Mouse (Mus musculus): ENCODE data around the gene Slc39a11.

Slc39a11 gene

GRCm38 (mm10) chr11:113541073-113541472 lies 108.8 kb downstream of the Slc39a11 start:
- DNase-seq (ENCODE audit: low spot score), result no peak

GRCm38 (mm10) chr11:113539502-113540209 lies 110.2 kb downstream of the Slc39a11 start:
- no peak for DNase-seq (ENCODE audit: low spot score)

DNA sequence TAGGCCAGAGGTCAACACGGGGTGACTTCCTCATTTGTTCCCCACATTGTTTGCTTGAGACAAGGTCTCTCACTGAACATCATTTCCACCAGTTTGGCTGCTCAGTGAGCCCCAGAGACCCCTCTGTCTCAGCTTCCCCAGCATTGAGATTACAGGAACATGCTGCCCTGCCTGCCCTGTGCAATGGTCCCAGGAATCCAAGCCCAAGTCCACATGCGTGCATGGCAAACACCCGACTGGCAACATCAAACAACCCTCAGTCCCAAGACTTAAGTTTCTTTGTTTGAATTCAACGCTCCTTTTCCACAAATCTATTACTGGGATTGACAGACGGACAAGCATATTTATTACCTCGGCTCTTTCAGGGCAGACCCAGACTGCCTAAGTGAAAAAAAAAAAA lies 110.8 kb downstream of the Slc39a11 start:
- no peak for DNase-seq (ENCODE audit: low spot score)

- DNase-seq (ENCODE audit: low spot score), result no peak
Observed at GRCm38 (mm10) chr11:113538406-113538917, 111.4 kb downstream of the Slc39a11 start.

GRCm38 (mm10) chr11:113537715-113538114 lies 112.2 kb downstream of the Slc39a11 start:
- DNase-seq (ENCODE audit: low spot score), result no peak

DNA sequence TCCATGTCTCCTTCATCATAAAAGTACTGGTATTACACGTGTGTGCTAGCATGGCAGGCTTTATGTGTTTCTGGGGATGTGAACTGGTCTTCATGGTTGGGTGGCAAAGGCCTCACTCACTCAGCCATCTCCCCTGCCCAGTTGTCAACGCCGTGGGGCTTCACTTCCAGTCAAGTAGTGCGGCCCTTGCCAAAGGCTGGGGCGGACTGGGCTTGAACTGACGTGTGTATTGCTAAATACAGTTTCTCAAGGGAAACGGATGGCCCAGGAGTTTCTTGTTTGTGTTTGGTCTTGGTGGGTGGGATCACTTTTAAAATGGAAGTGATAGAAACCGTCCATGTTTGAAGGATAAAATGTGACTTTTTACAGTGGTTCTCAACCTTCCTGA lies 112.7 kb downstream of the Slc39a11 start:
- no peak for DNase-seq (ENCODE audit: low spot score)

DNA sequence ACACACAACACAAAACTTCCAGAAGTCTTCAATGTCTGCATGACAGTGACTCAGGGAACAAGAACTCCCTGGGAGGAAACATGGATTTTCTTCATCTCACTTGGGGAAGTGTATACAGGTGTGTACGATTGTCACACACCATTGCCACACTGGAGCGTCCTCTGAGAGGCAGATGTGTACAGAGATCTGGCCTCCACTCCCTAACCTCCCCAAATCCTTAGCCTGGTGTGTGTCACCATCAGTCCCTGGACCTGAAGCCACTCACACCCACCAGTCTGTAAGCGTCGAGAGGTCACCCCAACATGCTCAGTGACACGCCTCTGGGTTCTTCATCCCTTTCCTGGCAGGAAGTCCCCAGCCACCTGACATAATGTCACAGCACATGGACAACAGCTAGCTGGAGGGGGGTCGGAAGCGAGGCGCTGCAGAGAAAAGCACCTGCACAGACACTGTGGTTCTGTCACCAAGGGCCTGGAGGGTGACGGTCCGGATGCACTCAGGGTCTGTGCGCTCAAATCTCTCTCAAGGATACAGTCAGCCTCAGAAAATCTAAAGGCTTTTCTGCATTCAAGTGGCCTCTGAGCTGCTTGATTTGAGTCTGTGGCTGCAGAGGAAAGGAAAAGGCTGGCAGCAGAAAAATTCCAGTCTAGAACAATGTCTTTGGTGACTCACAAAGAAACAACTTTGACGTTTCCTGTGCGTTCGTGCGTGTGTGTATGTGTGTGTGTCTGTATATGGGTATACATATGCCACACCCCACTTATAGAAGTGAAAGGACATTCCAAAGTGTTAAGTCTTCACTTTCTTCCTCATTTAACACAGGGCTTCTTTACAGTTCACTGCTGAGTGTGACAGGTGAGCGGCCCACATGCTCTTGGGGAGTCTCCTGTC lies 113.3 kb downstream of the Slc39a11 start:
- DNase-seq (ENCODE audit: low spot score), result no peak

DNA sequence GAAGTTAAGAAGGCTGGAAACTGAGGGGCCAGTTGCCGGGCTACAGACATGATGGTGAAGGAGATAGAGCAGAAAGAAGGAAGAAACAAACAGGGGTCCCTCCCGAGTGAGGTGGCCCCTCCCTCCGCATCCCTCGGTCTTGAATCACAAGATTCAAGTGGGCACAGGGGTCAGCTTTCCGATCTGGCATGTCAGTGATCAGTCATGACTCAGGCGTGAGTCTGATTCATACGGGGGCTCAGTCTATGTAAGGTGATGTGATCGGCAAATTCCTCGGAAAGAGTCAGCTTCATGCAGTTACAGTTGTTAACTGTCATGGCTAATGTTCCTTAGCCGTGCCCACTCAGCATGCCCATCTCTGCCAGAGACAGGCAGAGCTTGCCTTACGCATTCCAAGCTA lies 115.5 kb downstream of the Slc39a11 start:
- DNase-seq (ENCODE audit: low spot score), result no peak

DNA sequence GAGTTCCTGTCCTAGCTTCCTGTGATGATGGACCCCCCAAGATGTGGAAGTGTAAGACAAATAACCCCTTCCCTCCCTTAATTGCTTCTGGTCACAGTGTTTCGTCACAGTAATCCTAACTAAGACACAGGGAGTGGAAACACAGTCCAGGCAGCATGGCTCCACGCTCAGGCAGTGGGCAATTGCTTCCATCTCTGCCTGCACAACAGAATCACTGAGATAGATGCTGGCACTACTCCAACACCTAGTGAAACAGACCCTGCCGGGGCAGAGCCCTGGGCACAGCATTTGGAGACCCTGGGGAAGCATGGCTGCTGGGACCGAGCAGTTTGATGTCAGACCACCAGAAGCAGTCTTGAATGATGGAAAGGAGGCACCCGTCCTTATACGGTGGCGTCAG lies 115.9 kb downstream of the Slc39a11 start:
- no peak for DNase-seq (ENCODE audit: low spot score)

DNA sequence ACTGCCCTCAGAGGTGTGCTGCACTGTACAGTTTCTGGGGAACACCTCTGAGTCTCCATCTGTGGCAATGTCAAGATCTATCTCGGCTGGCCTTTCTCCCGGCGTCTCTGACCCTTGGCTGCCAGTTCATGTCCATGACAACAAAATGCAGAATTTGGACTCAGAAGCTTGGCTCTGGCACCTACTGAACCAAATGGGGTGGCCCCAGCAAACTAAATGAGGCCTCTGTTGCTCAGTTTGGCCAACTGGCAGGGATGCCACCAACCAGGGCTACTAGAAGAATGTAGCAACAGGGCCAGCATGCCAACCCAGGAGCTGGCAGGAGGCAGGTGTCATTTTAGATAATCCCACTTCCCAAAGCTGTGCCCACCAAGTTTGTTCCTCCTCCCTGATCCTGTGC lies 121.5 kb downstream of the Slc39a11 start:
- DNase-seq (ENCODE audit: low spot score), result no peak

- DNase-seq (ENCODE audit: low spot score), result no peak
Observed at GRCm38 (mm10) chr11:113525731-113526130, 124.1 kb downstream of the Slc39a11 start.

DNA sequence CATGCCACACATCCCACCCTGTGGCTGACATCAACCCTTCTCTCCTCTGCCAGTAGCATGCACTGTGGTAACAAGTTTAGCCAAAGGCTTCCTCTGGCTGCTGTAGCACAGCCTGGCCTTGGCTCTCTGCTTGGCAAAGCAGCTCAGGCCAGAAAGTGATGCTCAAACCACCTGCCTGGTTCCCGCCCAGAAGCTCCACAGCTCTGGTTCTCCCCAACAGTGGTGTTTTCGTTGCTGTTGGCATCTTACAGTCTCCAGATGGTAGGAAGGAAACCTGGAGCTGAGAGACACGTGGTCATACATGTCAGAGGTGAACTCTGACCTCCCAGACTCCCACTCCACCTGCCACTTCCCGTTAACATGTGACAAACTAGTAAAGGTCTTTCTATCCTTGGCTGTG lies 127.2 kb downstream of the Slc39a11 start:
- DNase-seq (ENCODE audit: low spot score), result no peak

DNA sequence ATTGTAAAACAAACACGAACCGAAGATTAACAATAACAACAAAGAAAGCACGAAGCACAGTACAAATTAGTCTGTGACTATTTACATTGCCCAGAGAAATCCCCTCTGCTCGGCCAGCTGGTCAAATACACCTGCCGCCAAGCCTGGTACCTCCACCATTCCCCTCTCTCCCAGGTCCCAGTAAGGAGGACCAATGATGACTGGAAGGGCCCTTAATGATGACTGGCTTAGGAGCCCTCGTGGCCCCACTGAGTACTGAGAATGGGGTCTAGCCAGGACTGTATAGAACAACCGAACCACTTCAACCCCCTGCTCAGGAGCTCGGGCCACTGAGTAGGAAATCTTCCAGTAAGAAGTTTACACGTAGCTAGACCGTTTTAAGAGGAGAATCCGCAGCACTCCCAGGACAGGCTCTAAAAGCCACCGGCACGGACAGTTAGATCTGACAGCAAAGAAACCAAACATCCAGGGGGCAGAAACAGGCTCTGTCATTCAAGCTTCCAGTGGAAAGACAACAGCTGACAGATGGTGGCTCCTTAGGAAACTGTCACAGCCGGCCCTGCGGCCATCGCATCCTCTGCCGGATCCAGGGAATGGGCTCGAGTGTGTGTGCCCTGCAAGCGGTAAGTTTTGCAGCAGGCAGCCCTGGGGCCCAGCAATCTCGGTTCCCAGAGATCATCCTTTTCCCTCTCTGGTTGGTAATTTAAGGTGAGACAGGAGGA lies 128.2 kb downstream of the Slc39a11 start:
- DNase-seq (ENCODE audit: low spot score), result no peak

GRCm38 (mm10) chr11:113520851-113521461 lies 128.9 kb downstream of the Slc39a11 start:
- DNase-seq (ENCODE audit: low spot score), result no peak

GRCm38 (mm10) chr11:113520373-113520772 lies 129.5 kb downstream of the Slc39a11 start:
- no peak for DNase-seq (ENCODE audit: low spot score)

- DNase-seq (ENCODE audit: low spot score), result no peak
Observed at GRCm38 (mm10) chr11:113519973-113520372, 129.9 kb downstream of the Slc39a11 start.

- no peak for DNase-seq (ENCODE audit: low spot score)
Observed at GRCm38 (mm10) chr11:113518176-113518575, 131.7 kb downstream of the Slc39a11 start.

DNA sequence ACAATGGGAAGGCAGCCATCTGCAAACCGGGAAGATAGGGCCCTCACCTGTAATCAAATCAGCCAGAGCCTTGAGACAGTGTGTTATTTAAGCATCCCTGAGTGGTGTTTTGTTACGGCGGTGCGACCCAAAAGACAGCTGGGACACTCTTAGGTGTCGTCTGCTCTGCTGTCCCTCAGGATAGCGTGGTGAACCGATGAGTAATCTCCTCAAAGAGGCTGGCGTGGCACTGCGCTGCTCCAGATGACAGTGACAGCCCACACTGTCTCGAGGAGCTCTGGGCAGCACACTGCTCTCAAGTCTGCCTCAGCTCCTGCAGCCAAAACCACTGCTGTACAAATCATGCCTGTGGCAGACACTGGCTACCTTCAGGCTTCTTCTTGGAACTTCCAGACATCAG lies 133.7 kb downstream of the Slc39a11 start:
- DNase-seq (ENCODE audit: low spot score), result no peak

GRCm38 (mm10) chr11:113512976-113513375 lies 136.9 kb downstream of the Slc39a11 start:
- no peak for DNase-seq (ENCODE audit: low spot score)

GRCm38 (mm10) chr11:113512150-113512549 lies 137.7 kb downstream of the Slc39a11 start:
- no peak for DNase-seq (ENCODE audit: low spot score)

- no peak for DNase-seq (ENCODE audit: low spot score)
Observed at GRCm38 (mm10) chr11:113510969-113511625, 138.8 kb downstream of the Slc39a11 start.

All from ovary, postnatal 36 days (tissue).